Mouse (Mus musculus) lung, embryonic 14.5 days (tissue): ENCODE measurements at regions not wholly inside any gene's neighbourhood (a gene's known extent, or its start where the extent isn't known, plus 50 kb on each side); places are given as distances from the start of the nearest gene placed in this dataset.
A peak's percentile ranks its signal among the peaks of the same experiment; 100 is the strongest.

Source experiments
- ATAC-seq: fragments of 200-750 bp; cut with Nextera tagmentation; 2 replicates; pipeline ENCODE4 v1.8.0; 2017; ENCODE audit warnings: mild to moderate bottlenecking, moderate TSS enrichment, moderate library complexity; ENCODE audit not compliant: insufficient read depth
- DNase-seq: peaks from one replicate; pipeline ENCODE4 v3.0.0-alpha.2; 2015
- H3K27ac ChIP-seq: fragments of 300-500 bp; sonication (generic); 2 replicates; pipeline ENCODE4 v1.5.1; 2014; ENCODE audit warnings: low read depth, mild to moderate bottlenecking, moderate library complexity
- H3K27me3 ChIP-seq: fragments of 300-500 bp; sonication (generic); 2 replicates; pipeline ENCODE4 v1.6.1; 2014; ENCODE audit warnings: low read length, control low read depth; ENCODE audit not compliant: insufficient read depth
- H3K36me3 ChIP-seq: fragments of 300-500 bp; sonication (generic); 2 replicates; pipeline ENCODE4 v1.6.1; 2014; ENCODE audit warnings: control low read depth; ENCODE audit not compliant: insufficient read depth
- H3K4me1 ChIP-seq: fragments of 300-500 bp; sonication (generic); 2 replicates; pipeline ENCODE4 v1.6.1; 2014; ENCODE audit warnings: antibody characterized with exemption, control low read depth; ENCODE audit not compliant: insufficient read depth
- H3K4me2 ChIP-seq: fragments of 300-500 bp; sonication (generic); 2 replicates; pipeline ENCODE4 v1.6.1; 2014; ENCODE audit warnings: mild to moderate bottlenecking
- H3K4me3 ChIP-seq: fragments of 300-500 bp; sonication (generic); 2 replicates; pipeline ENCODE4 v1.5.1; 2014; ENCODE audit warnings: low read depth, low read length
- H3K9ac ChIP-seq: fragments of 300-500 bp; sonication (generic); 2 replicates; pipeline ENCODE4 v1.6.1; 2014
- H3K9me3 ChIP-seq: fragments of 300-500 bp; sonication (generic); 2 replicates; pipeline ENCODE4 v1.6.1; 2016; ENCODE audit warnings: low read depth, low read length, control low read depth
- CTCF ChIP-seq: IDR thresholded peaks from 2 replicates; pipeline ENCODE4 v1.5.1; 2016; ENCODE audit warnings: antibody characterized with exemption, low read depth
- WGBS: fragments of 180-500 bp; shearing (Covaris S2); extraction: QIAGEN DNeasy Blood & Tissue Kit; methylation state at CpG from one replicate; pipeline ENCODE4 v1.1.7; 2014; 5-methylcytosine and 5-hydroxymethylcytosine counted together

DNA sequence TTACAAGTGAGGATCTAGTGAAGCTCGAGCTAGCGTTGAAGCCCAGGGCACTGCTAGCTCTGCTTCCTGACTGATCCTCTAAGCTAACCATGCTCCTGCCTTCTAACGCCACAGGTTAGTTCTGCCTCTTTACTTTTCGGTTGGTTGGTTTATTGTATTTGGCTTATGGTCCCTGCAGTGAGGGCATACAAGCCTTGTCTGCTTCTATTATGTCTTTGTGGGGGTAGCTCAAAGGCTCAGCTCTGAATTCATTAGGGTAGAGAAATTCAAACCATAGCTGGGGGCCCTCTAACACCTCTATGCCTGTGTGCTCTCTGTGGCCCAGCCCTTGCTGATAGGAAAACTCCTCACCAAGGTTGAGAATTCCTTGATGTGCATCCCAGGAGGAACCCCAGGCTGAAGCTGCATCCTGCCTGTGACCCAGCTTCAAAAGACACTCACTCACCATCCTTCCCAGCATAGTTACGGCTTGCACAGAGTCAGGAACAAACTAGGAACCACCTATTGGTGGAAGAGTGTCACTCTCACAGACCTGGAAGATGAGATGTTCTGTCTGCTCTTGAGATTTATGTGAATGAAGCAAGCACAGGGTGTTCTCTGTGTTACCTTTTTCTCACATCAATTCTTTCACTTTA is 536.7 kb upstream of the Kdm8 start:
- Histone ChIP-seq H3K27me3 (no peaks in the 10 kb centered on the region), H3K27ac (no peak overlapping the region), H3K9me3 (no peaks in the 10 kb centered on the region), H3K4me1 (no peaks in the 10 kb centered on the region), H3K4me3 (no peak overlapping the region), H3K9ac (no peak overlapping the region), H3K4me2 (no peak overlapping the region), H3K36me3 (no peaks in the 10 kb centered on the region)
- ATAC-seq, result no peak
- no peak for TF ChIP-seq CTCF
- DNase-seq, result no peak
- WGBS, result 76% methylated on average over 5 of the region's 5 CpGs

DNA sequence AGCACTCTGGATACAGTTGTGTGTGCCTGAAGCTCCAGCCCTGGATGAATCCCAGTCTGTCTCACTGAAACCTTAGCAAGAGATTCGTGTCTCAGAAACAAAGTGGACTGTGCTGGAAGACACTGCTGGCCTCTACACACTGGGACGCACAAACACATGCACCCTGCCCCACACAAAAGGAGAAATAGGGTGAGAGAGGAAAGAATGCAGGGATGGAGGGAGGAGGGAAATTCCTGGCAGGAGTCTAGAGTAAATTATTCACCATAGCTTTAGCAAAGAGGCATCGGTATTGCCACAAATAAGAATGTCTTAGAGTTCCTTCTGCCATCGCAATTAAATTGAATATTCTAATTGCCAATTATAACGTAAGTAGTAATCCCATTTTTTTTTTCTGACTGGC is 530.4 kb upstream of the Kdm8 start:
- Histone ChIP-seq H3K4me2 (no peak overlapping the region), H3K9me3 (no peaks in the 10 kb centered on the region), H3K36me3 (no peaks in the 10 kb centered on the region), H3K4me3 (no peak overlapping the region), H3K4me1 (no peaks in the 10 kb centered on the region), H3K27me3 (no peaks in the 10 kb centered on the region), H3K9ac (no peak overlapping the region), H3K27ac (no peak overlapping the region)
- 76% methylated on average over 5 of the region's 5 CpGs for WGBS
- no peak for TF ChIP-seq CTCF
- ATAC-seq (no peak), DNase-seq (no peak)

DNA sequence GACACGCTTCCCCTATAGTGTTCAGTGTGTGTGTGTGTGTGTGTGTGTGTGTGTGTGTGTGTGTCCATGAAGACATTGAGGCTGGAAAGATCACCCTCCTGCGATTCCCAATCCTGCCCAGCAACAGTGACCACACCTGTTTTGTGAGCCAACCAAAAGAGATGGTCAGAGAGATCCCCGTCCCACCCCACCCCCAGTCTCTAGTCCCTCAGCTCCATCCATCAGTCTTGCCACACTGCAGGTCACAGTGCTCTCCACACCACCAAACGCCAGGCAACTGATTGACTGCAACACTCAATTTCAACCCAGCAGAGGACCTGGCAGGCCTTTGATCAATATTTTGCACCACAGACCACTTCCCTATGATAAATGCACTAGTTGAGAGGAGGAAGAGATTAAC is 530.0 kb upstream of the Kdm8 start:
- no peak for TF ChIP-seq CTCF
- no peak; the same call in 1 of the 2 replicates for ATAC-seq
- 58% methylated on average over 4 of the region's 4 CpGs for WGBS

DNA sequence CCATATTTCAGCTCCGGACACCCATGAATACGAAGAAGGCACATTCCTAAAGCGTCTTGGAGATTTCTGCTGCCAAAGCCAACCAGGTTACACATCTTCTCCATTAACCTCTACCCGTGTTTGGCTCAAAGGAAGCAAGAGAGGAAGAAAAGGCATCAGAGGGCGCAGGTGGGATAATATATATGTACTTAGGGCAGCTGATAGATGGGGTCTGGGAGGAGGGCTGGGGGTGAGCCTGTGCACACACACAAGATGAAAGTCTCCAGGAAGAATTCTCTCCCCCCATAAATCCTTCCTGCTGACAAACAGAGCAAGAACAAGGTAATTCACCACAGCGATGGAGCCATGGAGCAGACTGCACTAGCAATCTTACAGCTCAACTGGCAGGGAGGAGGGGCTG is 529.5 kb upstream of the Kdm8 start:
- Histone ChIP-seq H3K27me3 (no peaks in the 10 kb centered on the region), H3K4me3 (no peak overlapping the region), H3K9me3 (no peaks in the 10 kb centered on the region), H3K36me3 (no peaks in the 10 kb centered on the region), H3K4me2 (no peak overlapping the region), H3K4me1 (no peaks in the 10 kb centered on the region), H3K27ac (no peak overlapping the region), H3K9ac (no peak overlapping the region)
- WGBS, result 56% methylated on average over 6 of the region's 6 CpGs
- TF ChIP-seq CTCF, result no peak
- ATAC-seq (no peak), DNase-seq (no peak)

More for the DNA sequence above, 530.0 kb upstream of the Kdm8 start:
- no peak overlapping the region for H3K4me2 ChIP-seq
- H3K4me1 ChIP-seq, result no peaks in the 10 kb centered on the region
- H3K27ac ChIP-seq, result no peak overlapping the region
- DNase-seq, result no peak
- H3K4me3 ChIP-seq, result no peak overlapping the region
- no peak overlapping the region for H3K9ac ChIP-seq
- H3K27me3 ChIP-seq, result no peaks in the 10 kb centered on the region
- H3K36me3 ChIP-seq, result no peaks in the 10 kb centered on the region
- H3K9me3 ChIP-seq, result no peaks in the 10 kb centered on the region

DNA sequence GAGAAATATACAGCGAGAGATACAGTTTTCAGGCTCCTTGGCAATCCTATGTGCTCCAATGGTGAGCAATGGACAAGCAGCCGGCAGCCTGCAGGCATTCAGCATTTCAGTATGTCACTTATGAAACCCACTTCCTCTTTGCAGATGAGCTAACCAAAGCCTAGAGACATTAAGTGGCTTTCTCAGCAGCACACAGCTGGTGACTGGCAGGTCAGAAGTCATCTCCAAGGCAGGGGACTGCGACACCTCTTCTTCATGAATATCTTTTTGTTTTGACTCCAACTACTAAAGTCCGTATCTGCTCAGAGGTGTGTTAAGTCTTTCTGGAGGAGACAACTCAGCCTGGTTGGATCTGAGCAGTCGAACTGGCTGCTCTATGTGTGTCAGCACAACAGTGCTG is 528.8 kb upstream of the Kdm8 start:
- Histone ChIP-seq H3K27me3 (no peaks in the 10 kb centered on the region), H3K36me3 (no peaks in the 10 kb centered on the region), H3K4me1 (no peaks in the 10 kb centered on the region), H3K9me3 (no peaks in the 10 kb centered on the region), H3K27ac (no peak overlapping the region), H3K4me2 (no peak overlapping the region), H3K4me3 (no peak overlapping the region), H3K9ac (no peak overlapping the region)
- no peak for ATAC-seq
- WGBS, result 59% methylated on average over 5 of the region's 5 CpGs
- no peak for DNase-seq
- no peak for TF ChIP-seq CTCF

DNA sequence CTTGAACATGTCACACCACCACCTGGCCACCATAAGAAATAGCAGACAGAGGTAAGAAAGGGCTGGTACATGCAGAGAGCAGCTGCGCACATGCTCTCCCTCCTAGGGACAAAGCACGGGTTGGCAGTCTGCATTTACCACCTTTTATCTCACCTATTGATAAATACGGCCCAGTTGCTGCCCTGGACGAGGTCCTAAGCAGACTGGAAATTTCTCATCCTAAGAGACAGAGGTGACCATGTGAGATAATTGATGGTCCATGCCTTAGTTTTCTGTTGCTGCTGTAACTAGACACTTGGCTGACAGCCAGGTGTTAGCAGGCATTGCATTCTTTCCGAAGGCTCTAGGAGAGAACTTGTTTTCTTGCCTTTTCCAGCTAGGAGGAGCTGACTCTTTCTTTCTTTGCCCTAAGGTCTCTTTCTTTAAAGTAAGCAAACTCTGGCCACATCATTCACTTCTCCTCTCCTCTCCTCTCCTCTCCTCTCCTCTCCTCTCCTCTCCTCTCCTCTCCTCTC is 526.8 kb upstream of the Kdm8 start:
- ATAC-seq, result no peak
- TF ChIP-seq CTCF, result no peak
- 33% methylated on average over 5 of the region's 5 CpGs for WGBS
- Histone ChIP-seq H3K9ac (no peak overlapping the region), H3K4me2 (no peak overlapping the region), H3K27ac (no peak overlapping the region), H3K27me3 (no peaks in the 10 kb centered on the region), H3K36me3 (no peaks in the 10 kb centered on the region), H3K4me3 (no peak overlapping the region), H3K4me1 (no peaks in the 10 kb centered on the region), H3K9me3 (no peaks in the 10 kb centered on the region)
- DNase-seq, result peak; percentile 79

DNA sequence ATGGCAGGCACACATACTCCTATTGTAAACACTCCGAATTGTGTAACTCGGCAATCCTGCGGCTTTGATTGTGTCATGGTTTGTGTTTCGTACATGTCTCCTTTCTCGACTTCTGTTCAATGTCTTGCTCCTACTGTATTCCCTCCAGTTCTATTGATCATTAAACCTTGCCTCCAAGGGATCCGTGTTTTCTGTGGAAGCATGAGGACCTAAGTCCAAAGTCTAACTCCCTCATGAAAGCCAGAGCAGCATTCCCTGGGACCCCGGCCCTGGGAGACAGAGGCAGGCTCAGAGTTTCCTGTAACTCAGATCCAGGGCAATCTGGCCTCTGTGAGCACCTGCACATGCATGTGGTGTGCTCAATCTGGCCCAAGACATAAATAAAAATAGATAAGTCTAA is 521.7 kb upstream of the Kdm8 start:
- no peaks in the 10 kb centered on the region for H3K36me3 ChIP-seq
- no peak for TF ChIP-seq CTCF
- H3K4me1 ChIP-seq, result no peaks in the 10 kb centered on the region
- no peak for ATAC-seq
- WGBS, result 75% methylated on average over 7 of the region's 7 CpGs
- no peak overlapping the region for H3K4me2 ChIP-seq
- H3K9me3 ChIP-seq, result no peaks in the 10 kb centered on the region
- no peak overlapping the region for H3K4me3 ChIP-seq
- H3K9ac ChIP-seq, result no peak overlapping the region
- no peaks in the 10 kb centered on the region for H3K27me3 ChIP-seq
- no peak overlapping the region for H3K27ac ChIP-seq
- DNase-seq, result no peak

DNA sequence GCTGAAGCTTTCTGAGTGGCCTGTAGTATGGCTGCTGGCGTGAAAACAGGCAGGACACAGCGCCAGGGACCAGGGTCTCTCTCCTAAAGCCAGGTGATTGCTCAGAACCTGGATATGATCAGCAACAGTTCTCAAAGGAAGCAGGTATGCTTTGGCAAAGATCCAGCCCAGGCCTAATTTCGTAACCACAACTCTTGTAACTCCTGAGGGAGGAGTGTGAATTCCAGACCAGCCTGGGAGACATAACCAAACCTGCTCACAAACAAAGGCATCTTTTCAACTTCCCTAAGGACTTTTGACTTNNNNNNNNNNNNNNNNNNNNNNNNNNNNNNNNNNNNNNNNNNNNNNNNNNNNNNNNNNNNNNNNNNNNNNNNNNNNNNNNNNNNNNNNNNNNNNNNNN is 510.9 kb upstream of the Kdm8 start:
- TF ChIP-seq CTCF, result no peak
- Histone ChIP-seq H3K36me3 (no peaks in the 10 kb centered on the region), H3K4me1 (no peaks in the 10 kb centered on the region), H3K9me3 (no peaks in the 10 kb centered on the region), H3K4me2 (no peak overlapping the region), H3K27ac (no peak overlapping the region; the same call in 1 of the 2 replicates), H3K27me3 (no peaks in the 10 kb centered on the region), H3K9ac (no peak overlapping the region), H3K4me3 (no peak overlapping the region)
- ATAC-seq (peak; percentile 38; the same call in 1 of the 2 replicates), DNase-seq (peak; percentile 72)
- WGBS, result 60% methylated on average over 3 of the region's 3 CpGs
